12 mouse cellular contexts compared by ENCODE assay signal in genomic region chr12:27160063-27160686, GRCm38 (mm10).
DNase-seq lines count a peak whose midpoint lies in the region; ATAC-seq and TF ChIP-seq lines count a peak whose summit lies in the region.
"Had no signal": no experiment of that assay in that cellular context is flagged by ENCODE, and none has a peak within 500 bp of the region (broad histone marks: within the 10 kb centered on the region; RNA-seq: fewer than 3 reads in every experiment).

No protein-coding gene starts in this region.

- peak overlapping the region; percentile 61 for H3K4me3 ChIP-seq in left cerebral cortex, adult 2 months

- intact Hi-C loops in left cerebral cortex, adult 2 months (cut with DNase I) = no loop called here
- intact Hi-C loops in left cerebral cortex, postnatal 10 days (cut with DNase I) = loop anchor here (2.0 kb wide), 1 partner anchor 181 kb away; no protein-coding TSS in a partner anchor
- intact Hi-C loops in left cerebral cortex, postnatal 36 days (cut with DNase I) = no loop called here

- H3K27ac ChIP-seq in left cerebral cortex, adult 2 months = peak overlapping the region; percentile 91

- no peak for TF ChIP-seq CTCF in left cerebral cortex, adult 2 months (IDR thresholded peaks at IDR 0.05)

- peak; percentile 46 to 52 for DNase-seq in left cerebral cortex, adult 2 months (ENCODE audit: extremely low spot score in 1 of 2, low spot score in 2 of 2)
- no peak for DNase-seq in left cerebral cortex, postnatal 10 days (ENCODE audit: extremely low spot score in 1 of 2, low spot score in 2 of 2)
- DNase-seq in frontal cortex, postnatal 36 days (ENCODE audit: low spot score in 2 of 2) = peak; percentile 54 to 60
- DNase-seq in left cerebral cortex, postnatal 36 days (ENCODE audit: low spot score in 2 of 2) = peak; percentile 53 to 55
- peak; percentile 55 to 67 for DNase-seq in right cerebral cortex, postnatal 10 days (ENCODE audit: low spot score in 2 of 2)
- DNase-seq in adrenal gland, adult 2 months = no peak
- DNase-seq in ovary, postnatal 36 days (ENCODE audit: low spot score) = no peak
- DNase-seq: heart, postnatal 10 days; kidney, postnatal 25 days; lung, adult 18-20 months had no signal

- ATAC-seq in inflammation-experienced regulatory T-cells, adult 6 months = no peak
- ATAC-seq: CD4-positive, CD25-positive, alpha-beta regulatory T cell, adult 4 months had no signal

Comparison
In these comparisons a context has a peak if more than half of its experiments do, and no peak if none do; other contexts are left out.
1. DNase-seq: peak in left cerebral cortex, adult 2 months (2 of 2), frontal cortex, postnatal 36 days (2 of 2), left cerebral cortex, postnatal 36 days (2 of 2) and right cerebral cortex, postnatal 10 days (2 of 2); none in left cerebral cortex, postnatal 10 days (0 of 2), adrenal gland, adult 2 months (single experiment) and ovary, postnatal 36 days (single experiment).